Mouse (Mus musculus): ENCODE measurements around the gene Ide.

The Ide gene

GRCm38 (mm10) chr19:37337752-37338151 lies at the start of gene Ide:
Gene Ide (minus strand): TSS chr19:37337852.
- no peak for DNase-seq

DNA sequence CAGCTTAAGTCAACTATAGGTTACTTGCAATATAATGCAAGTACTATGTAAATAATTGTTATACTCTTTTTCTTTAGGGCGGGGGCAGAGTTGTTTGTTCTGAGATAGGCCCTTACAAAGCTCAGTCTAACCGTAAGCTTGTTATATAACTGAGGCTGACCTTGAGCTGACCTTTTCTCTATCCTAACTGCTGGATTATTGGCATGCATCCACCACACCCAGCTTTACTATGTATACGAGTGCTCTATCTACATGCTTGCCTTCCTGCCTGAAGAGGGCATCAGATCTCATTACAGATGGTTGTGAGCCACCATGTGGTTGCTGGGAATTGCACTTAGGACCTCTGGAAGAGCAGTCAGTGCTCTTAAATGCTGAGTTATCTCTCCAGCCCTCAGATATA lies 48.5 kb upstream of the Ide start:
- no peak for DNase-seq

- DNase-seq: no peak
These were observed 41.2 kb upstream of the Ide start for GRCm38 (mm10) chr19:37378816-37379215.

GRCm38 (mm10) chr19:37377404-37377990 lies 39.8 kb upstream of the Ide start:
- no peak for DNase-seq

- DNase-seq: no peak
These were observed 39.2 kb upstream of the Ide start for GRCm38 (mm10) chr19:37376841-37377240.

DNA sequence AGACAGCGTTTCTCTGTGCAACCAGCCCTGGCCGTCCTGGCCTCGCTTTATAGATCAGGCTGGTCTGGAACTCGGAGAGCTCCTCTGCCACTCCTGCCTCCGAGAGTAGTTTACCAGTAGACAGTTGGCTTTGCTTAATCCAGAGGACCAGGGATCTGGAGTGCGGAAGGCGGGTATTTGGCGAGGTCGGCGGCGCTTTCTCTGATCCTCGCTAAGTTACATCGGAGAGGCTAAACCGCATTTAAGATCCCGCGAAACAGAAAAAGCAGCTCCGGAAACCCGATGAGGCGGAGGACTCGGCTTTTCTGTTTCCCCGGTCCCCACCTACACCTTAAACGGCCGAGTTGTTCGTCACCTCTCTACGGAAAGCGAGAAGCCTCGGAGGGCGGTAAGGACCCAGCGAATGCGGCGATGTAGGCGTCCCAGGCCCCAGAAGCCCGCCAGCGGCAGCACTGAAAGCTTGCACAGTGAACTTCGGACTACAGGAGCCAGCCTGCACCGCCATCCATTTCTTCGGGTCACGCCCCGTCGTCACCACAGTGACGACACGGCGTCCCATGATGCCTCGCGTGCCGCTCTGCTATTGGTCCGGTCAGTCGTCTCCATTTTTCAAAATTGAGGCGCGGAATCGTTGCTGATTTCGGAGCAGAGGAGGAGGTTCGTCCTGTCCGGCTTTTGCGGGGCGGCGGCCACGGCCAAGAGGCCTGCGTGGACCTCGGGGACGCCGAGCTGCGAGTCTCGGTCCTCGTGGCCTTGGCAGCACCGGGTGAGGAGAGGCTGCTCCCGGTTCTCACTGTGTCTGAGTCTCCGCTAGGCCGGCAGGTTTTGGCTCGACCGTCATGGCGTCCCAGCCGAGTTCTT lies 38.3 kb upstream of the Ide start, which contains the start of gene Kif11:
Kif11 (plus strand) TSS at position 649 of the 861 bp plus-strand sequence.
- peak; percentile 96 for DNase-seq

DNA sequence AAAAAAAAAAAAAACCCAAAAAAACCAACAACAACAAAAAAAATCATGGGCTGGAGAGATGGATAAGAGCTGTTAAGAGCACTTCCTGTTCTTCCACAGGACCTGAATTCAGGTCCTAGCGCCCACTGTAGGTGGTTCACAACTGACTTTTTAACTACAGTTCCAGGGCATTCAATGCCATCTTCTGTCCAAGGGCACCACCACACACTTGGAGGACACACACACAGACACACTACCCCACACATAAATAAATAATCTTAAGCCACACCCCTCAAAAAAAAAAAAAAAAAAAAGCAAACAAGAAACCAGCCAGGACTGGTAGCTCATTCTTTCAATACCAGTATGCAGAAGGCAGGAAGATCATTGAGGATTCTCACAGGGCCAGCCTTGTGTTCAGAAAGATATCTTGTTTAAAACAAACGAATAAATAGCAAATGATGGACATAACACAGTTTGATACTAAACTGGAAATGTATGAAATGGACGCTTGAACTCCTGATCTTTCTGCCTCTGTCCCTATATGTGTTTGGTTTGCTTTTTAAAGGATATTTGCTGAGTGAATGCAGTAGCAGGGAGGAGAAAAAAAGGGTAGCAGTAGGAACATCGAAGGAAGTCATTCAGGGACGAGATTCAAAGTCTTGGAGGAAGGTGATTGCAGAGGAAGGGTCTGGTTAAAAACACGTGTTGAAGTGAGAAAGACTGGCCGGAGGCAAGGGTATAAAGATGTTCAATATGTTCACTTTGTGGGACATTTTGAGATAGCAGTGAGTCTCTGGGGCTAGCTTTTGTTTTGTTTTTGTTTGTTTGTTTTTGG lies 37.5 kb upstream of the Ide start:
- DNase-seq: no peak

- no peak for DNase-seq
These were observed 32.7 kb upstream of the Ide start for GRCm38 (mm10) chr19:37370356-37370755.

DNA sequence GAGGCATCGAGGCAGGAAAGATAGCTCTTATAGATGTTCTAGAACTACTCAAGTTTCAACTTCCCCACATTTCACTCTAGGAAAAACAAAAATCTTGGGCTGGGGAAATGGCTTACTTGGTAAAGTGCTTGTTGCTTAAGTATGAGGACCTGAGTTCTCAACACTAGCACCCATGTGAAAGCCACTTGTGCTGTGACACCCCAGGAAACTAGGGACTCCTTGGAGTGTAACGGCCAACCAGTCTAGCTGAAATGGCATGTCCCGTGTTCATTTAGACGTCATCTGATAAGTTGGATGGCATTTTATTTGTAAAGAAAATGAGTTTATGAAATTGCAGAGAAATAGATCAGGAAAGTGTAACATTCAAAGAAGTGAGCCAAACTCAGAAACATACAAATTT lies 32.3 kb upstream of the Ide start:
- DNase-seq: no peak

GRCm38 (mm10) chr19:37368990-37369389 lies 31.3 kb upstream of the Ide start:
- no peak for DNase-seq

GRCm38 (mm10) chr19:37363128-37363939 lies 25.7 kb upstream of the Ide start:
- no peak for DNase-seq

DNA sequence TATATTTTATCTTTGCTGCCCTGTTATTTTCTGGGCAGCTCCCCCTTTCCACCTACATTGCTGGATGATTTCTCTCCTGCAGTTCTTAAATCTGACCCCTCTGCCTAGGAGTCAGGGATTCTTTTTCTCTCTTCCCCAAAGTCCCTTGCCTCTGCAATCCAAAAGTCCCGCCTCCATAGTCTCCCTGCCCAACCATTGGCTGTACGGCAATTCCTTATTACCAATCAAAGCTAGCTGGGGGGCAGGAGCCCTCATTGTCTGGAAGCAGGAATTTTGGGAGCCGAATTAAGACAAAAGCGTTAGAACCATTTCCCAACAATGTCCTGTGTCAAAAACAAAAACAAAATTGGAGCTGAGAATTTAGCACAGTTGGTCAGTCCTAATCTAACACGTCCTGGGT lies 24.9 kb upstream of the Ide start:
- no peak for DNase-seq

- DNase-seq: no peak
These were observed 22.4 kb upstream of the Ide start for GRCm38 (mm10) chr19:37360044-37360443.

DNA sequence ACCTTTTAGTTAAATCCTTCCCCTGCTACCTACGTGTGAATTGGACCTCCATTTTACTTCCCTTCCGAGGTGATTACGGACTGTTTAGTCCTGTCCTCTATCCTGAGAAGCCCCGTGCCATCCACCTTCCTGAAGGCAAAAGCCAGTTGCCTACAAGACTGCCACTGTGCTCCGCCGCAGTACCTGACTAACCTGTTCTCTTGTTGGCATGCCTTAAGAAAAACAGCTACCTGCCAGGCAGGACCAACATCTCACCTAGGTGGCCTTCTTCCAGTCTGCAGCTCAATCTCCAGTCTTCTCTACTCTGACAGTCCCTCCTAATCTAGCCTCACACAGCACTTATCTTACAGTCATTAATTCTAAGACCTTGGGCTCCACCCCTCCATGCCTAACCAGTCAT lies 15.7 kb upstream of the Ide start:
- no peak for DNase-seq

GRCm38 (mm10) chr19:37352756-37353155 lies 15.1 kb upstream of the Ide start:
- DNase-seq: no peak

GRCm38 (mm10) chr19:37348952-37349351 lies 11.3 kb upstream of the Ide start:
- DNase-seq: no peak

GRCm38 (mm10) chr19:37348331-37348730 lies 10.7 kb upstream of the Ide start:
- no peak for DNase-seq

DNA sequence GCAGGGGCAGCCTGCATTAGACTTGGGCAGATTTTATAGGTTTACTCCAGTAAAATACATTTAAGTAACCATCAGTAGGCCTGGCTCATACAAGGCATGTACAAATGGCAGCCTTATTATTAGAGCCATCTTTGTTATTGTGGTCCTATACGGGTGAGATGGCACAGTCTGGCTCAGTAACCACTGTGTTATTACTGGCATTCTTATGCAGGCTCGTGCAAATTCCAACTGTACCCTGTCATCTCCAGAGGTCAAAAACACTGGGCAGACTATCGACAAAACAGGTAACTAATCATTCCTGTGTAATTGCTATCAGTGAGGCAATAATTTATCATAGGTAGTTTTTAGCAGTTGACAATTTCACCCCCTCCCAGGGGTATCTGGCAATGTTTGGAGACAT lies 8.6 kb upstream of the Ide start:
- no peak for DNase-seq

DNA sequence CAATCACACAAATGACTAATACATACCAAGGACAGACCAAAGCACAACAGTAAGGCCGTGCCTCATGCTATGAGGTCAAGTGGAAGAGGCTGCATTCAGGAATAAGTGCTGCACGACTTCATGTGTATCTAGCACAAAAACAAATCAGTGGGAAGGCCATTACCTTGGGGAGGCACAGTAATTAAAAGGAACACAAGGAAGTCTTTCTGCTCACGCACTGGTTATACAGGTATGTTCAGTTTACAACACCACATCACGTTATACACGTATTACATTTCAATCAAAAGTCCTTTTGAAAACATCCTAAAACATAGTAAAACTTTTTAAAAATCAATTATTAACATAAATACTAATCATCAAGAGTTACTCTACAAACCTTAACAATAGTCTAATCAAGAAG lies 6.2 kb upstream of the Ide start:
- DNase-seq: no peak

GRCm38 (mm10) chr19:37340931-37341330 lies 3.3 kb upstream of the Ide start:
- no peak for DNase-seq

DNA sequence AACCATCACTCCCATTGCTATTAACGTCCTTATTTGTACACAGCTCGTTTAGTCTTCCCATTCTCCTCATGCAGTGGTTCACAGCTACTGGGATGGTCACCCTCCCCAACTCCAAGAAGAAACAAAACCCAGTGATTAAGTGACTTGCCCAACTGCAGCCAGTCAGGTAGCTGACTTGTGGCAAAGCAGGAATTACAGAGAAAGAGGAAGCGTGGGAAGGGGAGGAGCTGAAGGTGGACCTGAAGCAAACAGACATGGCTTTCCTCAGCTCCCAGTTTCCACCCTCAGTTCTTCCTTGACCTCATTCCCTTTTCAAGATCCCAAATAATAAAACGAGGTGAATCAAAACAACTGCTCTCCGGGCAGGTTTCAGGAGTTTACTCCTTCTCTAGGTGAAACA lies 2.8 kb upstream of the Ide start:
- no peak for DNase-seq

DNA sequence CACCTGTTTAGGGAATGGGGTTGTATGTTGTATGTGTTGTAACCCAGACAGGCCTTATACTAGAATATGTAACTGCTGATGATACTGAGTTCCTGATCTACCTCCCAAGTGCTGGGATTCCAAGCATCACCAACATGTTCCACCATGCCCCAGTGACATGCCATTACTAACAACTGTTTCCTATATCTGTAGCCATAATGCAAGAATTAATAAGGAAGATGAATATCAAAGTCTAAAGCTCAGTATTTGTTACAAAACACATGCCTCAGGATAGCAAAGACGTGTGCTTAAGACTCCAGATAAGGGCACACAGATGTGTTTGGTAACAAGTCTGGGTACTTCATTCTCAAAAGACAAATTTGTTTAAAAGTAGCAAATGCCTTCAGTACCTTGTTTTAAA lies 2.3 kb downstream of the Ide start:
- no peak for DNase-seq

DNA sequence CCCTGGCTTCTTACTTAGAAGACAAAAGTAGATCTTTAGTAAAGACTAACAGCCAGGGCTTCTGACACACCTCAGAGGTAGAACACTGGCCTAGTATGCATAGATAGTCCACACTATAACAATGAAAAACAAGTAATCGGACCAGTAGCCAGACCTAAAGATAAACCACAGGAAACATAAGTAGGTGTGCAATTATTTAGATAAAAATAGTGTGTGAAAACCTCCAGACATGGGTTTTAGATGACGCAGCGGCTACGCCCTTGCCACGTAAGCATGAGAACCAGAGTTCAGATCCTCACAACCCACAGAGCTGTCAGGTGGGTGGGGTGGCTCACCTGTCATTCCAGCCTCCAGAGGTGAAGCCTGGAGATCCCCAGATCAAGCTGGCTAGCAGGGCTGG lies 4.3 kb downstream of the Ide start:
- no peak for DNase-seq

Data from right cerebral cortex, postnatal 25 days (tissue).